Mouse (Mus musculus): ENCODE data around the gene Sstr2. TPM values are rescaled to one million over a fixed set of nuclear protein-coding genes. Genes with fewer than 3 reads are reported as not detected.

Sstr2 gene
- polyA plus RNA-seq, 1 experiment, result 0.30 TPM

GRCm38 (mm10) chr11:113614476-113614875 lies 4.7 kb upstream of the Sstr2 start:
- no peaks in the 10 kb centered on the region for H3K79me2 ChIP-seq (ENCODE audit: control insufficient read depth, insufficient read depth)
- no peaks in the 10 kb centered on the region for H3K36me3 ChIP-seq (ENCODE audit: control insufficient read depth, insufficient read depth)
- H3K79me3 ChIP-seq (ENCODE audit: low read depth), result no peaks in the 10 kb centered on the region
- TF ChIP-seq FOSL1 (IDR thresholded peaks at IDR 0.05; ENCODE audit: insufficient read depth, low read length, poor library complexity, severe bottlenecking), result no peak
- TF ChIP-seq USF1 (IDR thresholded peaks at IDR 0.05; ENCODE audit: low read depth), result no peak
- TF ChIP-seq MAX (IDR thresholded peaks at IDR 0.05), result no peak
- TF ChIP-seq MYOD1 (IDR thresholded peaks at IDR 0.05; ENCODE audit: control insufficient read depth, insufficient read length, low read depth), result no peak
- no peak for TF ChIP-seq MYOG (IDR thresholded peaks at IDR 0.05; ENCODE audit: control insufficient read depth, extremely low read depth, insufficient read length)
- TF ChIP-seq CTCF (IDR thresholded peaks at IDR 0.05; ENCODE audit: control insufficient read depth, insufficient read depth, insufficient read length), result no peak
- no peak for TF ChIP-seq CEBPB (IDR thresholded peaks at IDR 0.05; ENCODE audit: low read depth)
- no peak overlapping the region for H3ac ChIP-seq (ENCODE audit: control insufficient read depth, insufficient read length, low read depth)
- H3K4me3 ChIP-seq (ENCODE audit: insufficient read depth, poor library complexity, severe bottlenecking), result no peak overlapping the region
- H3K27me3 ChIP-seq (ENCODE audit: control insufficient read depth, insufficient read depth, insufficient read length), result peaks cover 2% of the 10 kb centered on the region

- H3K79me3 ChIP-seq (ENCODE audit: low read depth), result no peaks in the 10 kb centered on the region
- no peaks in the 10 kb centered on the region for H3K79me2 ChIP-seq (ENCODE audit: control insufficient read depth, insufficient read depth)
- TF ChIP-seq MYOD1 (IDR thresholded peaks at IDR 0.05; ENCODE audit: control insufficient read depth, insufficient read length, low read depth), result no peak
- no peak overlapping the region for H3K4me3 ChIP-seq (ENCODE audit: insufficient read depth, poor library complexity, severe bottlenecking)
- H3K27me3 ChIP-seq (ENCODE audit: control insufficient read depth, insufficient read depth, insufficient read length), result peaks cover 6% of the 10 kb centered on the region
- H3ac ChIP-seq (ENCODE audit: control insufficient read depth, insufficient read length, low read depth), result no peak overlapping the region
- no peaks in the 10 kb centered on the region for H3K36me3 ChIP-seq (ENCODE audit: control insufficient read depth, insufficient read depth)
These were observed 1.8 kb upstream of the Sstr2 start for GRCm38 (mm10) chr11:113617132-113617911.

GRCm38 (mm10) chr11:113618303-113618671 lies 855 bp upstream of the Sstr2 start:
- Histone ChIP-seq H3K4me3 (ENCODE audit: insufficient read depth, poor library complexity, severe bottlenecking) (no peak overlapping the region), H3K36me3 (ENCODE audit: control insufficient read depth, insufficient read depth) (no peaks in the 10 kb centered on the region), H3ac (ENCODE audit: control insufficient read depth, insufficient read length, low read depth) (no peak overlapping the region), H3K79me3 (ENCODE audit: low read depth) (no peaks in the 10 kb centered on the region), H3K27me3 (ENCODE audit: control insufficient read depth, insufficient read depth, insufficient read length) (peaks cover 6% of the 10 kb centered on the region), H3K79me2 (ENCODE audit: control insufficient read depth, insufficient read depth) (no peaks in the 10 kb centered on the region)
- TF ChIP-seq CTCF (IDR thresholded peaks at IDR 0.05; ENCODE audit: control insufficient read depth, insufficient read depth, insufficient read length) (no peak), CEBPB (IDR thresholded peaks at IDR 0.05; ENCODE audit: low read depth) (no peak), USF1 (IDR thresholded peaks at IDR 0.05; ENCODE audit: low read depth) (no peak), MYOD1 (IDR thresholded peaks at IDR 0.05; ENCODE audit: control insufficient read depth, insufficient read length, low read depth) (no peak), MAX (IDR thresholded peaks at IDR 0.05) (no peak), FOSL1 (IDR thresholded peaks at IDR 0.05; ENCODE audit: insufficient read depth, low read length, poor library complexity, severe bottlenecking) (no peak), MYOG (IDR thresholded peaks at IDR 0.05; ENCODE audit: control insufficient read depth, extremely low read depth, insufficient read length) (no peak)

GRCm38 (mm10) chr11:113619420-113620080 lies 408 bp downstream of the Sstr2 start:
- no peak overlapping the region for H3K4me3 ChIP-seq (ENCODE audit: insufficient read depth, poor library complexity, severe bottlenecking)
- peaks cover 6% of the 10 kb centered on the region for H3K27me3 ChIP-seq (ENCODE audit: control insufficient read depth, insufficient read depth, insufficient read length)
- TF ChIP-seq FOSL1 (IDR thresholded peaks at IDR 0.05; ENCODE audit: insufficient read depth, low read length, poor library complexity, severe bottlenecking), result no peak
- no peak for TF ChIP-seq MAX (IDR thresholded peaks at IDR 0.05)
- no peak for TF ChIP-seq USF1 (IDR thresholded peaks at IDR 0.05; ENCODE audit: low read depth)
- no peak for TF ChIP-seq MYOG (IDR thresholded peaks at IDR 0.05; ENCODE audit: control insufficient read depth, extremely low read depth, insufficient read length)
- no peak for TF ChIP-seq MYOD1 (IDR thresholded peaks at IDR 0.05; ENCODE audit: control insufficient read depth, insufficient read length, low read depth)
- no peak for TF ChIP-seq CEBPB (IDR thresholded peaks at IDR 0.05; ENCODE audit: low read depth)
- H3ac ChIP-seq (ENCODE audit: control insufficient read depth, insufficient read length, low read depth), result peak overlapping the region; percentile 12
- H3K79me3 ChIP-seq (ENCODE audit: low read depth), result no peaks in the 10 kb centered on the region
- H3K79me2 ChIP-seq (ENCODE audit: control insufficient read depth, insufficient read depth), result no peaks in the 10 kb centered on the region
- no peaks in the 10 kb centered on the region for H3K36me3 ChIP-seq (ENCODE audit: control insufficient read depth, insufficient read depth)

GRCm38 (mm10) chr11:113621001-113621400 lies 1.9 kb downstream of the Sstr2 start:
- H3K79me3 ChIP-seq (ENCODE audit: low read depth), result no peaks in the 10 kb centered on the region
- TF ChIP-seq CTCF (IDR thresholded peaks at IDR 0.05; ENCODE audit: control insufficient read depth, insufficient read depth, insufficient read length), result no peak
- H3ac ChIP-seq (ENCODE audit: control insufficient read depth, insufficient read length, low read depth), result no peak overlapping the region
- H3K27me3 ChIP-seq (ENCODE audit: control insufficient read depth, insufficient read depth, insufficient read length), result peaks cover 6% of the 10 kb centered on the region
- H3K36me3 ChIP-seq (ENCODE audit: control insufficient read depth, insufficient read depth), result no peaks in the 10 kb centered on the region
- H3K4me3 ChIP-seq (ENCODE audit: insufficient read depth, poor library complexity, severe bottlenecking), result no peak overlapping the region
- no peaks in the 10 kb centered on the region for H3K79me2 ChIP-seq (ENCODE audit: control insufficient read depth, insufficient read depth)

GRCm38 (mm10) chr11:113622028-113622427 lies 2.9 kb downstream of the Sstr2 start:
- H3ac ChIP-seq (ENCODE audit: control insufficient read depth, insufficient read length, low read depth), result no peak overlapping the region
- H3K79me2 ChIP-seq (ENCODE audit: control insufficient read depth, insufficient read depth), result no peaks in the 10 kb centered on the region
- H3K27me3 ChIP-seq (ENCODE audit: control insufficient read depth, insufficient read depth, insufficient read length), result peaks cover 6% of the 10 kb centered on the region
- H3K36me3 ChIP-seq (ENCODE audit: control insufficient read depth, insufficient read depth), result no peaks in the 10 kb centered on the region
- H3K4me3 ChIP-seq (ENCODE audit: insufficient read depth, poor library complexity, severe bottlenecking), result no peak overlapping the region
- no peaks in the 10 kb centered on the region for H3K79me3 ChIP-seq (ENCODE audit: low read depth)
- TF ChIP-seq USF1 (IDR thresholded peaks at IDR 0.05; ENCODE audit: low read depth) (no peak), FOSL1 (IDR thresholded peaks at IDR 0.05; ENCODE audit: insufficient read depth, low read length, poor library complexity, severe bottlenecking) (no peak), CEBPB (IDR thresholded peaks at IDR 0.05; ENCODE audit: low read depth) (no peak), CTCF (IDR thresholded peaks at IDR 0.05; ENCODE audit: control insufficient read depth, insufficient read depth, insufficient read length) (no peak), MYOG (IDR thresholded peaks at IDR 0.05; ENCODE audit: control insufficient read depth, extremely low read depth, insufficient read length) (no peak), MYOD1 (IDR thresholded peaks at IDR 0.05; ENCODE audit: control insufficient read depth, insufficient read length, low read depth) (no peak)

Measured in C2C12 (cell line).